Mouse (Mus musculus) T-helper 2 cell (primary cell): ENCODE results near the gene Ripor3.

ENCODE experiments used
- in situ Hi-C: fragments of 300-600 bp; cut with MboI, MseI; formaldehyde crosslinking; loops from one replicate; pipeline ENCODE4 v1.15.1; 2025; ENCODE audit warnings: high pct_unique_total_duplicates

Gene Ripor3

DNA sequence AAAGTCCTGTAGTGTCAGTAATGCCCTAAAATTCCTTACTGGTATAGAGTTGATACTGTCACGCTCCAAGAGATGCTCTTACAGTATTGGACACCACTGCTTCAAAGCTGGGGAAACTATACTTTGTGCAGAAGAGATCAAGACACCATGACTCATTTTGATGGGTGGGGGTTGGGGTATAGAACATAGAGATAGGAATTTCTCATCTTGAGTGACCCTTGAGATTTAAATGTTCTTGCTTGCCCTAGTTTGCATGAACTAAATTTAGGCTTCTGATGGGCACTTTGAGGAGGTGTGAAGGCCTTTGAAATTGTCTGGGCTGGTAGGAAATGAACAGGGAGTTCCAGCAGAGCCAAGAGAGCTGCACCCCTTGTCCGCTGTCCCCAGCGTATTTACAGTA, 74.5 kb downstream of the Ripor3 start:
- in situ Hi-C loops, result loop anchor here (25.0 kb wide), 1 partner anchor 626 kb away; no protein-coding TSS in a partner anchor

DNA sequence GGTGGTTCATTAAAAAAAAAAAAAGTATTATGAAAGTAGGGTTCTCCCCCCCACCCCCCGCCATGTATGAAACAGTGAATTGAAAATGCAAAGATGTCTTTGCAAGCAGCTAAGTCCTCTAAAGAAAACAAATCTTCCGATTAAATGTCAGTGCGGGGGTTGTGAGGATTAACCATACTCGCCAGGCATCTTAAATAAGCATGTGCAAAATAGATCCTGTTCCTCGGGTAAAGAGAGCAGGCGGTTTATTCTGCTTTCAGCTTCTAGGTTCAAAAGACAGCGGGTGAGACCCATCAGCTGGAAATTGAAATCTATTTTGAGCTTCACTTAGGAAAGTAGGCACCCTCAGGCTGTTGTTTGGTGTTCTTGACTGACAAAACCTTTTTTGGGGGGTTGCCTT, 77.0 kb downstream of the Ripor3 start:
- in situ Hi-C loops, result loop anchor here (25.0 kb wide), 1 partner anchor 629 kb away; no protein-coding TSS in a partner anchor

DNA sequence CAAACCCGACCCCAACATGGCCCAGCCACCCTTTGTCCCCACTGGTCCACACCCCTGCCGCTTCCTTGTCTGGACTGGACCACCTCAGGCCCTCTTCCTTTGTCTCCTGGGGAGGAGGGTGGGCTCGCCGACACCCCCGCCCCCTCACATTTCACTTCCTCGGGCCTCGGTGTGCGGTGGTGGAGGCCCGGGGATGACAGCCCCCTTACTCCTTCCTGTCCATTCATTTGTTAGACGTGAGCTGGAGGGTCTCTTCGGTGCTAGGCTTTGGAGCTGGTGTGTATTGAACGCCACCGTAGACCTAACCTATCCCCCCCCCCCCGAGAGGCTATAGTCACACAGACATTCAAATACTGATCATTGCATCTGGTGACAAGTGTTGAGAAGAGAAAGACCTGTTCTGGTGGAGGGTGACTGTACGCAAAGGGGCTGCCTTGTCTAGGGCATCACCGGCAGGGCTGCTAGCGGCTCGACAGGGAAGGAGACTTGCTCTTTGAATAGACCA, 77.6 kb downstream of the Ripor3 start:
- in situ Hi-C loops, result loop anchor here (25.0 kb wide), 1 partner anchor 630 kb away; no protein-coding TSS in a partner anchor

DNA sequence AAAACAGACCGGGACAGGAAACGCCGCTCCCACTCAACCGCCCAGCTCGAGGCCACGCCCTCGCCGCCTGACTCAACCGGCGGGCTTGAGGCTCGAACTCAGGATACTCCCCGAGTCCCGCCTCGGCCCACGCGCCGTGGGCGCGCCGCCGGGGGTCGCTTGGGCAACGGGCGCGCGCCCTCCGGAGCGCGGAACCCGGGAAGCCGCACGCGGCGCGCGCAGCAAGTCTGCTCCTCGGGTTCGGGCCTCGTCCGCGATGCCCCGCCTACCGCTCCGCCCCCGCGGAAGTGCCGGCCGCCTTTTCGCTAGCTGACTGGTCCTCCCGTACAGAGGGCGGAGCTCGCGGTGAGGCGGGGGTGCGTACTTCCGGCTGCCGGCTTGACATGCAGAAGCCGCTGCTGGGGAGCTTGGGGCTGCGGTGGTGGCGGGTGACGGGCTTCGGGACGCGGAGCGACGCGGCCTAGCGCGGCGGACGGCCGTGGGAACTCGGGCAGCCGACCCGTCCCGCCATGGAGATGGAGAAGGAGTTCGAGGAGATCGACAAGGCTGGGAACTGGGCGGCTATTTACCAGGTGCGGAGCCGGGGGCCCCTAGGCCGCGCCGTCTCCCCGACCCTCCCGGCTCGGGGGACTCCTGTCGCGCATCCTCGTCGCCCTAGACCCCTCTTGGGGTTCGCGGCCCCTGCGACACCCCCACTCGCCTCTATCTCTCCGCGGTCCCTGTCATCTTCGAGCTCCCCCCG, 78.3 kb downstream of the Ripor3 start, which contains the start of gene Ptpn1:
Gene Ptpn1, plus strand, starts transcription at position 73 of the 742 bp plus-strand sequence.
- in situ Hi-C loops, result loop anchor here (25.0 kb wide), 1 partner anchor 630 kb away; no protein-coding TSS in a partner anchor

DNA sequence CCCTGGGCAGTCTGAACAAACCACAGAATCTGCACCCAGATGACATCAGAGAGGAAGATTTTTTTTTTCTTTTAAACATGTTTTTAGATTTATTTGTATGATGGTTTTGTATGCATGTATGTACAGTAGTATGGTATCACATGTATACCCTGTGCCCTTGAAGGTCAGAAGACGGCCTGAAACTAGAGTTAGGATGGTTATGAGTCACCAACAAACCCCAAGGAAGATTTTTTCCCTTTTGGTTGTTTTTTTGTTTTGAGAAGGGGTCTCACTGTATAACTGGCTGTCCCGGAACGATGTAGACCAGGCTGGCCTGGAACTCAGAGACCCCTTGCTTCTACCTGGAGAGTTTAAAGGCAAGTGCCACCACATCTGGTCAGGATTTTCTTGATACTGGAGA, 79.4 kb downstream of the Ripor3 start:
- in situ Hi-C loops, result loop anchor here (25.0 kb wide), 1 partner anchor 631 kb away; no protein-coding TSS in a partner anchor
